Mouse (Mus musculus): ENCODE results near the gene Tril. TPM values are rescaled to one million over a fixed set of nuclear protein-coding genes. Genes with fewer than 3 reads are reported as not detected.
A peak's percentile ranks its signal among the peaks of the same experiment; 100 is the strongest.

Tril gene
- total RNA-seq, 2 experiments from 2014 or later = 10.8 to 12.3 TPM

DNA sequence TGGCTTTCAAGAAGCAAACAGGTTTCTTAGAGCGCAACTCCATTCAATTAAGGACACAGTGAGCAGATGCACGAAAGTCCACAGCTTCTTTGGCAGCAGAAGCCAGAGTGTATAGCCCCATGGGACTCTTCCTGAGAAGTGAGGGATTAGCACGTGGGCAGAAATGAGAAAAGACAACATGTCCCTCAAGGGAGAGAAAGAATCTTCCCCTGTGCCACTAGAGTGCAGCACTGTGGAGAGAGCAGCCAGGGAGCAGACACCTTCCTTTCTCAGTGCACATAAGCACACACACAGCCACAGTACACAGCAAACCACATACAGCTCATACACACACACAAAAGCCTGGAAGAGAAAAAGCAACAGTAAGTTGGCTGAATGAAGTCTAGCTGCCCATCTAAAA is 8.4 kb downstream of the Tril start:
- intact Hi-C loops (cut with DNase I; ENCODE audit: low total_unique reads) = no loop called here
- DNase-seq = no peak

DNA sequence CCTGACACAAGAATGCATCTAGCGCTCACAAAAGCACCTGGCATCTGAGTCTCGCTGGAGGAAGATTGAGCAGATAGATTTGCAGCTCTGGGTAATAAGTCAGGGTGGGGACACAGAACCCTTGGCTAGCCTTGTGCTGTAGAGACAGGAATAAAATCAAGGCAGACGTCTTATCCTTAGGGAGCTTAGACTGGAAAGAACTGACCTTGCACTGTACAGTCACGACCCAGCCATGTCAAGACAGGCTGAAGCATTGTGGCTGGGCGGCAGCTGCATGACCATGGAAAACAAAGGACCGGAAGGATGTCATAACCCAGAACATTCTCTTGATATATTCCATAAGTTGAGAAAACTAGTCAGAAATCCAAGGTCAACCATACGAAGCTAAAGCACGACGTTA is 11.8 kb downstream of the Tril start:
- DNase-seq = no peak
- intact Hi-C loops (cut with DNase I; ENCODE audit: low total_unique reads) = no loop called here

DNA sequence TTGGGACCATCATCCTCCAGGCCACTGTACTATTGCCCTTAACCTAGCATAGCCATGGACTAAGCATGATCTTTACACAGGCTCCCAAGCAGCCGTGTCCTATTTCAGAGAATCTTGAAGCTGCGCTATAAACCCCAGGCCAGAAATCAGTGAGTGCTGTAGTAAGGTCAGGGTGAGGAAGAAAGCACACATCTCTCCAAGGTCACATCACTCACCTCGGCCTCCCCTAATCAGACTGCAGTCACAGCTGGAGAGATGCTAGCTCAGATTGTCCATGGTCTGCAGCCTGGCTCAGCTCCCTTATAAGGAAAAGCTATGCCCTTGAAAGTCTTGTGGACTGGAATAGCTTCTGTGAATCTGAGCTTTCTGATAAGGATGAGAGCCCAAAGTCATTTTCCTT is 13.4 kb downstream of the Tril start:
- DNase-seq = no peak
- intact Hi-C loops (cut with DNase I; ENCODE audit: low total_unique reads) = no loop called here

DNA sequence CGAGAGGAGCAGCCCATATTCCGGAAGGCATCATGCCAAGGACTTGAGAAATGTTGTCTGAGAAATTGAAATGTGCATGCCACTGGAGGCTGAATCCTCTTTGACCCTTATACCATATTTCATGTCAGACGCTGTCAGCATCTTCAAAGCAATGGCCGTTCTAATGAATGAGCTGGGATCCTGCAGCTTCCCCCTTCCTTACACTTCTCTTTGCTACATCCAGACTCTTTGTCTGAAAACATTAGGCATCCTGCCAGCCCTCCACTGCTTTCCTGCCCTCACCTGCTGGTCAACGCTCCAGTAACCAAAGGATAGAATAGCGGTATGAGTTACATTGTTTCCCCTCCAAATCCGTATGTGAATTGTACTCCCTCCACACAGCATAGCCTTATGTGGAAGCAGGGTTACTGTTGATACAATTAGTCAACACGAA is 14.0 kb downstream of the Tril start:
- intact Hi-C loops (cut with DNase I; ENCODE audit: low total_unique reads) = no loop called here
- DNase-seq = no peak

DNA sequence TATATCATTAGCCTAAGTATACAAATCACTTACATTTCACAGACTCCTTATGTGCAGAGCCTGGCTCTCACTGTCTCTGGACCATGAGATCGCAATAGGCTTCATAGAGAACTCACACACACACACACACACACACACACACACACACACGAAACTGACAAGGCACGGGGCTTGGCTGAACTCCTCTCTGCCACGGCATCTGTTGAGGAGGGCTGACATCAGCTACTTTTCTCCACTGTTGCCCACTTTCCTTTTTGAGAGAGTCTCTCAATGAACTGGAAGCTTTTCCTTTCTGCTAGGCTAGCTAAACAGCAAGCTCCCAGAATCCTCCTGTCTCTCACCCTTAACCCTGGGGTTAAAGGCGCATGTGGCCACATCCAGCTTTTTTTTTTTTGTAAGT is 14.6 kb downstream of the Tril start:
- intact Hi-C loops (cut with DNase I; ENCODE audit: low total_unique reads) = no loop called here
- DNase-seq = no peak

DNA sequence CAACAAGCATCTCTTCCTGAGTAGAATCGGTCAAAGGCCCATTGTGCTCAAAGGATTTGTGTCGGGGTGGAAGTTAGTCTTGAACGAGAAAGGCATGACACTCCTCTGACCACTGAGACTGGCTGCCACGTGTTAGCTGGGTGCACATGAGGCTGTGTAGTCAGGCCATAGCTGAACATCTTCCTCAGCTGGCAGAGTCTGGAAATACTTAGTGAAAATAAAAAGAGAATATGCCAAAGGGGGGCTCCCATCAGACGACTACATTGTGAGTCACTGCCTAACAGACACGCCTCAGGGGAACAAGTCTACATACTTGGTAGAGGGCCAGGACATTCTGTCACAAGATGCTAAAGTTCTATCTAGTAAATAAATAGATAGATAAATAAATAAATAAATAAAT is 16.5 kb downstream of the Tril start:
- intact Hi-C loops (cut with DNase I; ENCODE audit: low total_unique reads) = no loop called here
- DNase-seq = no peak

DNA sequence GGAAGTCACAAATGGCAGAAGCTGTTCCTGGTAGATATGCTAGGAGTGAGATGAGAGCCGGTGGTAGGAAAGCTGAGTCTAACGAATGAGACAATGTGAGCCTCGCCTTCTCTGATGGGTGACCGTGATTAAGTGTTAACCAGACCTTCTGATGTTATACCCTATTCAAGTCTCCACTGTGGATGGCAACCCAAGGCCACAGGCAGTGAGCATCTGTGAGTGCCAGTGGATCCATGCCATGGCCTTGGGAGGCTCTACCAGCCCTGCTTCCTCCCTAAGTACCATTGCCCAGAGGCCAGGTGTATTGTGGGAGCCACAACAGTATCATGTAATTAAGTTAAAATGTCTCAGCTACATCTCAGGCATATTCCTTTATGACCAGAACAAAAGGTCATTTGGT is 17.1 kb downstream of the Tril start:
- intact Hi-C loops (cut with DNase I; ENCODE audit: low total_unique reads) = no loop called here
- DNase-seq = no peak

DNA sequence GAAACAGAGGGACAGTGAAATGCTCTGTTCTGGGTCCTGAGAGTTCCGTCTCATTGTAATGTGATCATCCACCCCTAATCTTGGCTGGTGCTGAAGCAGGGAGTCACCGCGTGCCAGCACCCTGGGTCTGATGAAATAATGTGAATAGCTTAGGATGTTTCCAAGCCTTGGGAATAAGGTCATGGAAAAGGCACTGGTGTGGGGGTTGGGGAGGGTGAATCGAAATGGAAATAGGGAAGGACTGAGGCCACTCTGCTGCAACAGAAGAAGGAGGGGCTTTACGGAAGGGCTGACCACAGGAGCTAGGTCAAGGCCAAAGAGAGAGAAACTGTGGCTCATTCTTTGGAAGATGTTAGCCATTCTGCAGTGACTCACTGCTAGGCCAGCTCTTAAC is 18.7 kb downstream of the Tril start:
- intact Hi-C loops (cut with DNase I; ENCODE audit: low total_unique reads) = no loop called here

DNA sequence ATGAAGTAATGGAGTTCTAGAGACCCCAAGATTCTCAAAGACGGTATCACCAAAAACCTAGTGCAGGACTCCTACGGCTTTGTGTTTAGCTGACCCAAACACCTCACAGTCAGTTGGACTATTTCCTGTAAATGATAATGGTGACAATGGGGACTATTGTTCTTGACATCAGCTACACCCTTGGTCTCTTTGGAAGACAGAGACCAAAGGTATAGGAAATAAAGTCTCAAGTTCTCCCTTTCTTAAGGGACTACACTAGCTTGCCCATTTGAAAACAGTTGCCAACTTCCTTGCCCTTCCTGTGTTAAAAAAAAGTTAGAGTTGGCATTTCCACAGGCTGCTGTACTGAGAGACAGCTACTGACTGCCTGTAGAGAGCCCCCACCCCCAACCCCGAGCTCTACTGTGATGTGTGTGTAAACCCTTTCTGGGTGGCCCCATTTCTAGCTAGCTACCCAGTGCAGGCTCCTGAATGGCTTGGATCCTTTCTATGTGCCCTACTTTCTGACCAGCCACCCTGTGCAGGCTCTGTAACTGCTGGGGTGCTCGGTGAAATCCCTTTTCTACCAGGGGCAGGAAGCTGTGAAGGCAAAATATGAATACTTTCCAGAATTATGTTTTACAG is 19.2 kb downstream of the Tril start:
- no peak for DNase-seq
- intact Hi-C loops (cut with DNase I; ENCODE audit: low total_unique reads) = no loop called here

More for the DNA sequence above, 18.7 kb downstream of the Tril start:
- DNase-seq = peak; percentile 73

DNA sequence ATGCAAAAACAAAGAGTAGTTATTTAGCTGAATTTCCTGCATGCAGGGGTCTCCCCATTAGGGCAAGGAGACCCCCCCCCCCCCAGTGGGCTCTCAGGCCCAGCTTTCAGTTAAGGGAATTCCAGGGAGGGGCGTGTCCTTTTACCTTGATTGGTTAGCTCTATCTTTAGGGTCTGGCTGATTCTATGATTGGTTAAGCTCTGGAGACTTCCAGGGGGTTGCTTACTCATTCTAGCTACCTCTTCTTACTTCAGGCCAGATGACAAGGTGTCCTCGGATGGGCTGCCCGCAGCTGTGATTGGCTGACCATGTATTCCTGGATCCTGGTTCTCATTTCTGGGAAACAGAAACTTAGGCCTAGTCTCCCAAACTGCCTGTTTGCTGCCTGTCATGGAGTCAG is 21.8 kb downstream of the Tril start:
- intact Hi-C loops (cut with DNase I; ENCODE audit: low total_unique reads) = loop anchor here (5.0 kb wide), 1 partner anchor 158 kb away; no protein-coding TSS in a partner anchor
- no peak for DNase-seq

DNA sequence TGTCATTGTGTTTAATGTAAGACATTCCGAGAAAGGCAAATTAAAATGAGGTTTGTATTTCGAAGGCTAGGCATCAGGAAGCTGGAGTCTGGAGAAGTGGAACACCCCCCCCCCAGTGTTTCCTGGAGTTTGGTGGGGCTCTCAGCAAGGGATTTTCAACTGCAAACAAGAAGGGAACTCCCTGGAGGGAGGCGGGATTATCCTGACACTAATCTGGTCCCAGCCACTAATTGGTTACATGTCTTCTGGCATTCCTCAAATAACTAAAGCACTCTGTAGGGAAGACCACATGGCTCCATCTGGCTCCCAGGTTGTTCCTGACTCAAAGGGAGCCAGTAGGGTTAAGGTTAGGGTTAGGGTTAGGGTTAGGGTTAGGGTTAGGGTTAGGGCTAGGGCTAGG is 23.8 kb downstream of the Tril start:
- DNase-seq = no peak
- intact Hi-C loops (cut with DNase I; ENCODE audit: low total_unique reads) = loop anchor here (5.0 kb wide), 1 partner anchor 160 kb away; no protein-coding TSS in a partner anchor

DNA sequence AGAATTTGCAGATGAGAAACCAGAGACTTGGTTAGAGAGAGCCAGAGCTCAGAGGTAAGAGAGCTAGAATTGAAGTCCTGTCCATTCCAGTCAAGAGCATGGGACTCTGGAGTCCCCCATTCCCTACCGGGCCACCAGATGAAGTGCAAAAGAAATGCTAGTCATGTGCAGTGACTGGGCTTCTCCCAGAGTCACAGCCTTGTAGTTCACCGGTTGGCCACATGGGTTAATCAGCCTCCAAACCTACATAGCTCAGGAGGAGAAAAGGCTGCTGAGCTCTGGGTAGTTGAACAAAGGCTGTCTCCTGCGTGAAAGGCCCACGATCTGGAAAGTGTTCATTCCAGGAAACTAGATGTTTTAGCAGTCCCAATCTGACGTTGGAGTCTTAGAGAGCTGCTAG is 24.8 kb downstream of the Tril start:
- intact Hi-C loops (cut with DNase I; ENCODE audit: low total_unique reads) = loop anchor here (5.0 kb wide), 1 partner anchor 162 kb away; no protein-coding TSS in a partner anchor
- peak; percentile 49 for DNase-seq

DNA sequence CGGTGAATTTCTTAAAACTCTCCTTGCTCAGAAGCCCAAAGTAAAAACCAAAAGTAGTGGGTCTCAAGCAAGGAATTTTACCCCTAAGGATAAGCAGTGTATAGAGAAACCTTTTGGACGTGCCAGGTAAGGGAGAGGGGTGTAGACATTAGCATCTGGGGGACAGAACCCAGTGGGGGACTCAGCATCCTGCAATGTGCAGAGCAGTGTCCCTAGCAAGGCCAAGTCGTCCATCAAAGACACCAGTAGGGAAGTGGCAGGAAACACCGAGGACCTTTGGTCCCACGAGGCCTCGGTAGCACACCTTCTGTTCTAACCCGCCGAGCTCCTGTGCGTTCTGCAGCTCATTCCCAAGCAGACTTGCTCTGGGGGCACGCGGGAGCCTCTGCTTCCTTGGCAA is 25.6 kb downstream of the Tril start:
- no peak for DNase-seq
- intact Hi-C loops (cut with DNase I; ENCODE audit: low total_unique reads) = loop anchor here (5.0 kb wide), 1 partner anchor 162 kb away; no protein-coding TSS in a partner anchor

DNA sequence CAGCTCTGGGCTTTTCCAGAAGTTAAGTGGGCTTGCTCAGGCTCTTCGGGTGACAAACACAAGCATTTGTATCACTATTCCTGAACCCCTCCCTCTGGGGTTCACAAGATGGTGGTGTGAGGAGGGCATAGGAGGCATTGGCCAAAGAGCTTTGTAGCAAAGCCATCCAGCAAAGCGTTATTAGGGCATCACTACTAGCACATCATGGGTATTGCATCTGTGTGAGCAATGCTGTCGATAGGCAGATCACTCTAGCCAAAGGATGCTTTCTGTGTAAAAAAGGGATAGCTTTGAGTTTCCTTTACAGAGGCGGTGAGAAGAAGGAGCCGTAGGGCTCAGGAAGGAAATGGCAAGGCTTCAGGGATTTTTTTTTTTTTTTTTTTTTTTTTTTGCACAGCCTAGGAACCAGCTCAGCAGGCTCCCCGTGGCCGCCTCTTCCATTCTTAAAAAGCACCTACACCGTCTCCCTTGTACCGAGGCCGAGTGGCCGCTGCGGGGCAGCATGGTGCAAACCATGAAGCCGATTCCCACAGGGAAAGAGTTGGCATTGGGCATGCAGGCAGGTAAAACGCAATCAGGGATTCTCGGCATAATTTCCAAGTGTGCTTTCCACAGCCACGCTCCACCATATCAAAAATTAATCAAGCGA is 26.2 kb downstream of the Tril start:
- DNase-seq = peak; percentile 74
- intact Hi-C loops (cut with DNase I; ENCODE audit: low total_unique reads) = no loop called here

DNA sequence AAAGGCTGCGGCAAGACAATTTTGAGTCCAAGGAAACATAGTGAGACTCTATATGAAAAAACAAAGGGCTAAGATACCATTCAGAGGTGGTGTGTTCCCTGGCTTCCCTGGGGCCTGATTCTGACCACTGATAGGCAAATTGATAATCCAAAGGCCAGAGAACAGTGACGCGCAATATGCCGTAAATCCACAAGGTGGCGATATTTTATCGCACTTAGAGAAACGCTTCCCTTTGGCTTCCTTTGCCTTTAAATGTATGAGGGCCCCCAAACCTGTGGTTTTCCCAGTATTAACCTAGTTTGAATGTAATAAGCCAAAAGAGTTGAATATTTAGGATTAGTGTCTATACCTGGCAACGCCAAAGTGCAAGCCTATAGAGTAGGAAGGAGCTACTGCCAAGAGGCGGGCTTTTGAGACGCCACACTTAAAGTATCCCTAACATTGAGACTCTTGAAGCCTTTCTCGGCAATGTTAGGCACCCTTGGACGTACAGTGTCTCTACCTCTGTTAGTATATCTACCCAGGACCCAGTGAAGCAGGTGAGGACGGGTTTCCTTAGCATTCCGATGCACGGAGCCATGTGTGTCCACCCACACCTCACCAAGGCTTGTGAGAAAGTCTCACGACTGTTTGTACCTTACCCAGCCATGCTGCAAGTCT is 37.6 kb downstream of the Tril start:
- DNase-seq = peak; percentile 41
- intact Hi-C loops (cut with DNase I; ENCODE audit: low total_unique reads) = loop anchor here (5.0 kb wide), 2 partner anchors 174 to 444 kb away; no protein-coding TSS in a partner anchor

DNA sequence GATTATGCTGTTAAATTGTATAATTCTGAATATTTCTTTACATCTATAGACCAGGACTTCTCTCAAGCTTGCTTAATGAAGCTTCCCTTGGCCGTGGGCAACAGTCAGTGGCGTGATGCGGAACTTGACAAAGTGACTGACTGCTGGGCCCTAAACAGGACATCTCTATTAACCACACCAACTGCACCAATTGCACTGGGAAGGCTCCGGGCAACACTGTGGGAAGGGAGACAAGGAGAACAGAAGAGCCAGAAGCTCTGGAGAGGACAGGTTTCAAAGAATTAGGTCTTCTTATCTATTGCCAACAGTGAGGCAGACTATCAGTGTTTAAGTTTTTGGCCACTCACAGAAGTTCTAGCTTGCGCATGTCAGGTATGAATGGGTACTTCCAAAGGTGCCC is 38.4 kb downstream of the Tril start:
- intact Hi-C loops (cut with DNase I; ENCODE audit: low total_unique reads) = loop anchor here (5.0 kb wide), 2 partner anchors 175 to 445 kb away; no protein-coding TSS in a partner anchor

DNA sequence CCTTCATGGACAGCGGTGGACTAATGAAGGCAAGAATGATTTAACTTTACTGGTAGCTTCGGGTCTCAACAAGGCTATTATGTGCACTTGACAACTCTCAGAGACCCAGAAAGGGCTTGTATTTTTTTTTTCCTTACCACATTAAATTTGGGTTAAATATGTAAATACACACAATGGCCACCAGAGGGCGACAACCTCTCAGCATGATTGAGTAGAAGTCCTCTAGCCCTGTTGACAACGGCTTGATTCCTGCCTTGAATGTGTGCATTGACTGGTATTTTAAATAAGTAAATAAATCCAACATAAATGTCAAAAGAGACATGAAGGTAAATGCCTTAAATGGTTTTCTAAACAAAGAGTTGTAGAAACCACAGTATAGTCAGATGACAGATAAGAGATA is 39.5 kb downstream of the Tril start:
- intact Hi-C loops (cut with DNase I; ENCODE audit: low total_unique reads) = loop anchor here (5.0 kb wide), 2 partner anchors 176 to 446 kb away; no protein-coding TSS in a partner anchor
- DNase-seq = peak; percentile 38

More for the DNA sequence above, 38.4 kb downstream of the Tril start:
- DNase-seq = no peak

DNA sequence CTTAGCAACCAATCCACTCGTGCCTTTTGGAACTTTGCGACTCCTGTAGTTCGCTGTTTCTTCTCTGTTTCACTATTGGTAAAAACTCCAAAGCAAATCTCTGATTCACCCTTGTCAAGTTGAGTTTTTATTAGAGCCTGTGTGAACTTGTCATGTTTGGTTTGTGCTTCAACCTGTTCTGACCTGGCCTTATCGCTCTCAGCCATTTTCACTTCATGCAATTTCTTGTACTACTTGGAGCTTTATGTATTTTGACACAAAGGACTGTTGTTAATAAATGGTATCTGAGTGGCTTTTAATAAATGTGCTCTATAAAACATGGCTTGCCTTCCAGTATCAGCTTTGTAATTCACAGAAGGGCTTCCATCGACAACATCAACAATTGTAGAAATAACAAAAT is 40.6 kb downstream of the Tril start:
- intact Hi-C loops (cut with DNase I; ENCODE audit: low total_unique reads) = loop anchor here (5.0 kb wide), 2 partner anchors 177 to 447 kb away; no protein-coding TSS in a partner anchor
- DNase-seq = no peak

DNA sequence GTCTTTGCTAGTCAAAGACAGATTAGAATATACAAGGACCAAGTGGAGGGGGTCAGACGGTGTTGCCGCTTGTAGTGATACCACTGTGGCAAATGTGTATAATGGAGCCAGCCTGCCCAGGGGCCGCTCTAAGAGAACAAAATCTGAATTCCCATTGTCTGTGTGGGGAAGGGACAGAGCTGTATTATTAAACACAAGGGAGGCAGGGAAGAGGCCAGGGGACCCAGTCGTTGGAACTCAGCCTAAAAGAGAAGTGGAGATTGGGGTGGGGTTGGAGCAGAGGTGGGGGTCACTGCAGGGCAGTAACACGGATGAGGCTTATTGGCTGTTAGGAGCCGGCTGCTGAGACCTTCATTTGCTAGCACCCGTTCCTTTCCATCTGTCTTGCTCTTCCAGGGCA is 41.1 kb downstream of the Tril start:
- no peak for DNase-seq
- intact Hi-C loops (cut with DNase I; ENCODE audit: low total_unique reads) = no loop called here

DNA sequence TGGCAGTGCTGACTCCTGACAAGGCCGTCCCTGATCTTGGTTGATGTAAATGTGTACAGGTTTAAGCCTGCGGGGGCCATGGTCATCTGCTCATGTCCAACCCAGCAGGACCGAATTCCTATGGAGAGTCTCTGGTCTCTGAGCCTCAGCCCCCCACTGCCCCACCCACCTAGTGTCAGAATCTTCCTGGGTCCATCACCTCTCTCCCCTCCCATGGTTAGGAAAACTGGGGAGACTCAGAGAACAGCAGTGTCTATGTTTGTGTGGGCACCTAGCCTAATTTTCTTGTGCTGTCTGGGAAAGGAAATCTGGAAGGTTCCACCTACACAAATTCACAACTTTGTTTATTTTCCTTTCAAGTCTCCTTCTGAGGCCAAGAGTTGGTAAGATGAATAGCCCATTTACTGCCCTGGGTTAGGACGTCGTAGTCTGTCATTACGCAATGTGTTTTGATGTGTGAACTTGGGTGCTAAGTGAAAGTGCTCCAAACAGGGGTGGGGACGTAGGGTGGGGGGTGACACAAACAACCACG is 42.1 kb downstream of the Tril start:
- DNase-seq = no peak
- intact Hi-C loops (cut with DNase I; ENCODE audit: low total_unique reads) = no loop called here

Measured in gastrocnemius, postnatal 14 days (tissue).